Mouse (Mus musculus) intestine, postnatal 0 days (tissue): Measurements from ENCODE around the gene Nphp3. TPM values are rescaled to one million over a fixed set of nuclear protein-coding genes. Genes with fewer than 3 reads are reported as not detected.

Experiments
- ATAC-seq: fragments of 200-750 bp; cut with Nextera tagmentation; 2 replicates; pipeline ENCODE4 v1.8.0; 2017; ENCODE audit warnings: mild to moderate bottlenecking, moderate TSS enrichment, moderate library complexity
- H3K27ac ChIP-seq: fragments of 300-500 bp; sonication (generic); 2 replicates; pipeline ENCODE4 v1.5.1; 2014; ENCODE audit warnings: mild to moderate bottlenecking, low read depth, low read length, moderate library complexity
- H3K27me3 ChIP-seq: fragments of 300-500 bp; sonication (generic); replicated peaks from 2 replicates; pipeline ENCODE4 v1.6.1; 2014; ENCODE audit warnings: low read length, mixed read lengths; ENCODE audit not compliant: control insufficient read depth, insufficient read depth
- H3K36me3 ChIP-seq: fragments of 300-500 bp; sonication (generic); 2 replicates; pipeline ENCODE4 v1.6.1; 2014; ENCODE audit warnings: mild to moderate bottlenecking, moderate library complexity; ENCODE audit not compliant: control insufficient read depth, insufficient read depth
- H3K4me1 ChIP-seq: fragments of 300-500 bp; sonication (generic); replicated peaks from 2 replicates; pipeline ENCODE4 v1.6.1; 2014; ENCODE audit warnings: antibody characterized with exemption, low read length, mixed read lengths; ENCODE audit not compliant: control insufficient read depth, insufficient read depth
- H3K4me2 ChIP-seq: fragments of 300-500 bp; sonication (generic); replicated peaks from 2 replicates; pipeline ENCODE4 v1.6.1; 2014; ENCODE audit warnings: low read depth, mild to moderate bottlenecking, moderate library complexity
- H3K4me3 ChIP-seq: fragments of 300-500 bp; sonication (generic); 2 replicates; pipeline ENCODE4 v1.5.1; 2014; ENCODE audit warnings: low read depth, low read length
- H3K9ac ChIP-seq: fragments of 300-500 bp; sonication (generic); 2 replicates; pipeline ENCODE4 v1.6.1; 2014; ENCODE audit warnings: mild to moderate bottlenecking, low read depth, low read length
- H3K9me3 ChIP-seq: fragments of 300-500 bp; sonication (generic); 2 replicates; pipeline ENCODE4 v1.6.1; 2016; ENCODE audit warnings: mixed run types; ENCODE audit not compliant: control insufficient read depth
- CTCF ChIP-seq: sonication (generic); IDR thresholded peaks from 2 replicates; pipeline ENCODE4 v1.5.1; 2016; ENCODE audit warnings: low read depth, mild to moderate bottlenecking, control low read depth, antibody characterized with exemption, moderate library complexity
- WGBS: fragments of 180-500 bp; shearing (Covaris S2); extraction: QIAGEN DNeasy Blood & Tissue Kit; methylation state at CpG from one replicate; pipeline ENCODE4 v1.1.7; 2014; 5-methylcytosine and 5-hydroxymethylcytosine counted together
- polyA plus RNA-seq: library from polyadenylated mRNA; unstranded; fragments of >200 nt; fragmentation: Nextera tagmentation; extraction: Ambion mirVana; gene quantifications from 2 replicates; pipeline ENCODE4 v1.2.1, GENCODE M21; 2015

Nphp3 gene
- polyA plus RNA-seq, 1 experiment from 2014 or later, result 0.96 TPM

- Histone ChIP-seq H3K27ac (no peak overlapping the region), H3K9me3 (no peaks in the 10 kb centered on the region), H3K27me3 (no peaks in the 10 kb centered on the region), H3K36me3 (peaks cover 18% of the 10 kb centered on the region; the same call in 1 of the 2 replicates), H3K4me2 (no peak overlapping the region), H3K4me1 (no peaks in the 10 kb centered on the region), H3K9ac (no peak overlapping the region), H3K4me3 (no peak overlapping the region)
- peak; percentile 90 for TF ChIP-seq CTCF
- peak; percentile 53; the same call in 1 of the 2 replicates for ATAC-seq
- 50% methylated on average over 24 of the region's 24 CpGs for WGBS
Measured at GRCm38 (mm10) chr9:104035261-104036015, 33.1 kb downstream of the Nphp3 start.

- Histone ChIP-seq H3K4me1 (no peaks in the 10 kb centered on the region), H3K9ac (no peak overlapping the region), H3K9me3 (no peaks in the 10 kb centered on the region), H3K4me3 (no peak overlapping the region), H3K36me3 (peaks cover 18% of the 10 kb centered on the region; the same call in 1 of the 2 replicates), H3K27ac (no peak overlapping the region), H3K27me3 (no peaks in the 10 kb centered on the region), H3K4me2 (no peak overlapping the region)
- 88% methylated on average over 13 of the region's 13 CpGs for WGBS
- no peak for TF ChIP-seq CTCF
- ATAC-seq, result no peak
Measured at GRCm38 (mm10) chr9:104038266-104038665, 35.9 kb downstream of the Nphp3 start.

- no peak overlapping the region for H3K4me2 ChIP-seq
- no peak overlapping the region for H3K9ac ChIP-seq
- H3K4me3 ChIP-seq, result no peak overlapping the region
- H3K9me3 ChIP-seq, result no peaks in the 10 kb centered on the region
- no peaks in the 10 kb centered on the region for H3K4me1 ChIP-seq
- H3K36me3 ChIP-seq, result peaks cover 18% of the 10 kb centered on the region; the same call in 1 of the 2 replicates
- no peak for ATAC-seq
- no peak overlapping the region for H3K27ac ChIP-seq
- H3K27me3 ChIP-seq, result no peaks in the 10 kb centered on the region
- 90% methylated on average over 21 of the region's 21 CpGs for WGBS
- TF ChIP-seq CTCF, result no peak
Measured at GRCm38 (mm10) chr9:104039031-104039695, 36.8 kb downstream of the Nphp3 start.

GRCm38 (mm10) chr9:104039742-104040141 is 37.4 kb downstream of the Nphp3 start:
- H3K4me2 ChIP-seq, result no peak overlapping the region
- H3K4me3 ChIP-seq, result no peak overlapping the region
- no peak for ATAC-seq

GRCm38 (mm10) chr9:104040362-104040761 is 38.0 kb downstream of the Nphp3 start, which contains the start of gene Gm28305:
Gene Gm28305 (plus strand): TSS chr9:104040662.
- TF ChIP-seq CTCF, result no peak
- Histone ChIP-seq H3K9me3 (no peaks in the 10 kb centered on the region), H3K4me2 (no peak within 1 kb of the TSS), H3K4me3 (no peak within 1 kb of the TSS), H3K4me1 (no peaks in the 10 kb centered on the region), H3K27ac (no peak within 1 kb of the TSS), H3K9ac (no peak within 1 kb of the TSS), H3K27me3 (no peaks in the 10 kb centered on the region), H3K36me3 (peaks cover 18% of the 10 kb centered on the region; the same call in 1 of the 2 replicates)
- WGBS, result 73% methylated on average over 2 of the region's 2 CpGs
- no peak for ATAC-seq

More at GRCm38 (mm10) chr9:104039742-104040141, 37.4 kb downstream of the Nphp3 start:
- Histone ChIP-seq H3K9me3 (no peaks in the 10 kb centered on the region), H3K27ac (no peak overlapping the region), H3K36me3 (peaks cover 18% of the 10 kb centered on the region; the same call in 1 of the 2 replicates), H3K4me1 (no peaks in the 10 kb centered on the region), H3K27me3 (no peaks in the 10 kb centered on the region), H3K9ac (no peak overlapping the region)
- WGBS, result 82% methylated on average over 4 of the region's 4 CpGs
- TF ChIP-seq CTCF, result no peak

GRCm38 (mm10) chr9:104043676-104044075 is 41.3 kb downstream of the Nphp3 start:
- no peaks in the 10 kb centered on the region for H3K9me3 ChIP-seq
- 80% methylated on average over 4 of the region's 4 CpGs for WGBS
- TF ChIP-seq CTCF, result no peak
- ATAC-seq, result no peak
- no peak overlapping the region for H3K9ac ChIP-seq
- H3K27me3 ChIP-seq, result no peaks in the 10 kb centered on the region
- H3K4me2 ChIP-seq, result no peak overlapping the region
- H3K27ac ChIP-seq, result no peak overlapping the region
- H3K4me1 ChIP-seq, result no peaks in the 10 kb centered on the region
- no peak overlapping the region for H3K4me3 ChIP-seq
- peaks cover 29% of the 10 kb centered on the region for H3K36me3 ChIP-seq
